Mouse (Mus musculus) c-Kit-positive CD71-negative TER-119-negative erythroid progenitor cells, embryonic 14.5 days (primary cell): ENCODE data around the gene Zcchc17.
A peak's percentile ranks its signal among the peaks of the same experiment; 100 is the strongest.

ENCODE experiments used
- DNase-seq: peaks from one replicate; pipeline ENCODE4 v3.0.0-alpha.2; 2013; ENCODE audit warnings: low read depth

Zcchc17 gene

GRCm38 (mm10) chr4:130359486-130360237 lies at the start of gene Zcchc17, which contains the start of gene Snrnp40:
Gene Zcchc17 (minus strand): TSS chr4:130359943.
Gene Snrnp40 (plus strand): TSS chr4:130360132.
- peak; percentile 100 for DNase-seq

- DNase-seq = no peak
Observed at GRCm38 (mm10) chr4:130391265-130391664, 31.5 kb upstream of the Zcchc17 start.

GRCm38 (mm10) chr4:130389927-130390326 lies 30.2 kb upstream of the Zcchc17 start:
- DNase-seq = no peak

GRCm38 (mm10) chr4:130389496-130389895 lies 29.8 kb upstream of the Zcchc17 start:
- no peak for DNase-seq

GRCm38 (mm10) chr4:130387256-130387655 lies 27.5 kb upstream of the Zcchc17 start:
- DNase-seq = no peak

GRCm38 (mm10) chr4:130380418-130380817 lies 20.7 kb upstream of the Zcchc17 start:
- DNase-seq = no peak

GRCm38 (mm10) chr4:130379181-130379580 lies 19.4 kb upstream of the Zcchc17 start:
- DNase-seq = no peak

GRCm38 (mm10) chr4:130377500-130377899 lies 17.8 kb upstream of the Zcchc17 start:
- DNase-seq = no peak

- DNase-seq = no peak
Observed at GRCm38 (mm10) chr4:130376675-130377074, 16.9 kb upstream of the Zcchc17 start.

GRCm38 (mm10) chr4:130360238-130360590 lies 471 bp upstream of the Zcchc17 start:
- no peak for DNase-seq

- DNase-seq = no peak
Observed at GRCm38 (mm10) chr4:130357946-130358345, 1.8 kb downstream of the Zcchc17 start.

GRCm38 (mm10) chr4:130352588-130352987 lies 7.2 kb downstream of the Zcchc17 start:
- DNase-seq = no peak

- DNase-seq = no peak
Observed at GRCm38 (mm10) chr4:130350690-130351422, 8.9 kb downstream of the Zcchc17 start.

GRCm38 (mm10) chr4:130349666-130350065 lies 10.1 kb downstream of the Zcchc17 start:
- DNase-seq = no peak

- peak; percentile 46 for DNase-seq
Observed at GRCm38 (mm10) chr4:130341691-130342090, 18.1 kb downstream of the Zcchc17 start.

GRCm38 (mm10) chr4:130335867-130336266 lies 23.9 kb downstream of the Zcchc17 start:
- DNase-seq = no peak

GRCm38 (mm10) chr4:130327366-130327765 lies 32.4 kb downstream of the Zcchc17 start:
- DNase-seq = no peak

- DNase-seq = no peak
Observed at GRCm38 (mm10) chr4:130325446-130325845, 34.3 kb downstream of the Zcchc17 start.

GRCm38 (mm10) chr4:130323607-130324006 lies 36.1 kb downstream of the Zcchc17 start:
- no peak for DNase-seq

GRCm38 (mm10) chr4:130323165-130323564 lies 36.6 kb downstream of the Zcchc17 start:
- DNase-seq = no peak

GRCm38 (mm10) chr4:130322567-130322966 lies 37.2 kb downstream of the Zcchc17 start:
- no peak for DNase-seq

- no peak for DNase-seq
Observed at GRCm38 (mm10) chr4:130321640-130322039, 38.1 kb downstream of the Zcchc17 start.

GRCm38 (mm10) chr4:130319564-130319963 lies 40.2 kb downstream of the Zcchc17 start:
- no peak for DNase-seq
